Mouse (Mus musculus) heart, postnatal 0 days (tissue): ENCODE results near the gene Rsu1. TPM values are rescaled to one million over a fixed set of nuclear protein-coding genes. Genes with fewer than 3 reads are reported as not detected.

ENCODE experiments used
- ATAC-seq: fragments of 200-750 bp; cut with Nextera tagmentation; 2 replicates; pipeline ENCODE4 v1.8.0; 2017; ENCODE audit warnings: low read depth, moderate number of reproducible peaks, moderate library complexity; ENCODE audit not compliant: insufficient read depth
- DNase-seq: peaks from one replicate; pipeline ENCODE4 v3.0.0-alpha.2; 2016; ENCODE audit warnings: low spot score
- H3K27ac ChIP-seq: fragments of 300-500 bp; sonication (generic); 2 replicates; pipeline ENCODE4 v1.5.1; 2014; ENCODE audit warnings: low read depth, mild to moderate bottlenecking
- H3K27me3 ChIP-seq: fragments of 300-500 bp; sonication (generic); 2 replicates; pipeline ENCODE4 v1.6.1; 2014; ENCODE audit warnings: low read length, mixed read lengths; ENCODE audit not compliant: control insufficient read depth, insufficient read depth
- H3K36me3 ChIP-seq: fragments of 300-500 bp; sonication (generic); replicated peaks from 2 replicates; pipeline ENCODE4 v1.6.1; 2014; ENCODE audit warnings: low read length, mixed read lengths; ENCODE audit not compliant: control insufficient read depth, insufficient read depth
- H3K4me1 ChIP-seq: fragments of 300-500 bp; sonication (generic); 2 replicates; pipeline ENCODE4 v1.6.1; 2014; ENCODE audit warnings: antibody characterized with exemption; ENCODE audit not compliant: control insufficient read depth, insufficient read depth
- H3K4me2 ChIP-seq: fragments of 300-500 bp; sonication (generic); 2 replicates; pipeline ENCODE4 v1.6.1; 2014; ENCODE audit warnings: low read depth, mild to moderate bottlenecking, low read length, moderate library complexity
- H3K4me3 ChIP-seq: fragments of 300-500 bp; sonication (generic); 2 replicates; pipeline ENCODE4 v1.5.1; 2014; ENCODE audit warnings: low read depth, low read length
- H3K9ac ChIP-seq: fragments of 300-500 bp; sonication (generic); replicated peaks from 2 replicates; pipeline ENCODE4 v1.6.1; 2014; ENCODE audit warnings: low read depth, low read length, mixed read lengths
- H3K9me3 ChIP-seq: fragments of 300-500 bp; sonication (generic); replicated peaks from 2 replicates; pipeline ENCODE4 v1.6.1; 2016; ENCODE audit warnings: low read length; ENCODE audit not compliant: control insufficient read depth
- CTCF ChIP-seq: IDR thresholded peaks from 2 replicates; pipeline ENCODE4 v1.5.1; 2016; ENCODE audit warnings: antibody characterized with exemption, control low read depth, low read depth
- EP300 ChIP-seq: IDR thresholded peaks from 2 replicates; pipeline ENCODE4 v1.6.1; 2016; ENCODE audit warnings: antibody characterized with exemption, low read depth
- WGBS: fragments of 180-500 bp; shearing (Covaris S2); extraction: QIAGEN DNeasy Blood & Tissue Kit; methylation state at CpG from one replicate; pipeline ENCODE4 v1.1.7; 2014; 5-methylcytosine and 5-hydroxymethylcytosine counted together
- polyA plus RNA-seq: library from polyadenylated mRNA; unstranded; fragments of >200 nt; fragmentation: Nextera tagmentation; extraction: Ambion mirVana; gene quantifications from 2 replicates; pipeline ENCODE4 v1.2.1, GENCODE M21; 2015
- total RNA-seq: library from RNA; depleted of rRNA; stranded (reverse); fragments of >200 nt; gene quantifications from 2 replicates; pipeline ENCODE4 v1.2.3, GENCODE M21; 2014; ENCODE audit warnings: low replicate concordance

Rsu1 gene
- total and polyA plus RNA-seq, 2 experiments from 2014 or later: 125 to 202 TPM

DNA sequence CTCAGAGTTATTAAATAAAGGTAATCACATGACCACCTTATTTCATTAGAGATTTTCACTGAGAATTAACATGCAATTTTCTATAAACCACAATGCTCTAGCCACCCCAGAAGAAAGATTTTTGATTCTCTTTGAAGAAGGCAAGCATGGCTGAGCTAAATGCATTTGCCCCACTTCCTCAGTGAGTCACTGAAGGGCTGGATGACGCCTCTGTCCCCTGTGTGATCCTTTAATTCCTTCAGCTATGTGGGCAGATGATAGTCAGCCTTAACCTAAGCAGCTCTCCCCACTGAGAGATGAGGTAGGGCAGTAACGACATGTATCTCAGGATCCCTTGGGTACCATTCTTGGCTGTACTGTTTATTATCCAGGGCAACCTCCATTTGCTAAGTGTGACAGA is 190.7 kb downstream of the Rsu1 start:
- no peaks in the 10 kb centered on the region for H3K27me3 ChIP-seq
- no peaks in the 10 kb centered on the region for H3K4me1 ChIP-seq
- no peak overlapping the region for H3K27ac ChIP-seq
- H3K9me3 ChIP-seq: no peaks in the 10 kb centered on the region
- DNase-seq (no peak), ATAC-seq (no peak)
- no peak overlapping the region for H3K4me3 ChIP-seq
- H3K4me2 ChIP-seq: no peak overlapping the region
- H3K36me3 ChIP-seq: peaks cover 13% of the 10 kb centered on the region
- TF ChIP-seq CTCF (no peak), EP300 (no peak)
- no peak overlapping the region for H3K9ac ChIP-seq
- WGBS: 78% methylated on average over 2 of the region's 2 CpGs

DNA sequence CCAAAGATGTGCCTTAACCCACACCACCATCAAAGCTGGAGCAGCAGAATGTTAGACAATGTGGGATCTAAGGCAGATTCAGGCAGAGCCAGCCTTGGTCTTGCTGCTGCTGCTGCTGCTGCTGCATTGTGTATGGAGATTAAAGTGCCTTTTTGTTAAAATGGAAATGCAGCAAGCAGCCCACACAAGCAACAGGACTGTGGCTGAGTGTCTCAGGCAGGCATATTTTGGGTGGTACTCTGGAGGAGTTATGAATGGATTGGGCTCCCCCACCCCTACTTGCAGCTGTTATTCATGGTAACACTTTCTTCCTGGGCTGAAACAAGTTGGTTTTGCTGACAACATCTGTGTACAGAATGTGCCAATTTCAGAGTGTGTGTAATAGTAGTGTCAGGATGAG is 199.0 kb downstream of the Rsu1 start:
- no peaks in the 10 kb centered on the region for H3K4me1 ChIP-seq
- H3K36me3 ChIP-seq: peaks cover 9% of the 10 kb centered on the region
- no peaks in the 10 kb centered on the region for H3K27me3 ChIP-seq
- ATAC-seq (no peak), DNase-seq (no peak)
- no peak overlapping the region for H3K4me2 ChIP-seq
- H3K9ac ChIP-seq: no peak overlapping the region
- no peak for TF ChIP-seq CTCF
- TF ChIP-seq EP300: no peak
- no peaks in the 10 kb centered on the region for H3K9me3 ChIP-seq
- H3K4me3 ChIP-seq: no peak overlapping the region
- no peak overlapping the region for H3K27ac ChIP-seq

DNA sequence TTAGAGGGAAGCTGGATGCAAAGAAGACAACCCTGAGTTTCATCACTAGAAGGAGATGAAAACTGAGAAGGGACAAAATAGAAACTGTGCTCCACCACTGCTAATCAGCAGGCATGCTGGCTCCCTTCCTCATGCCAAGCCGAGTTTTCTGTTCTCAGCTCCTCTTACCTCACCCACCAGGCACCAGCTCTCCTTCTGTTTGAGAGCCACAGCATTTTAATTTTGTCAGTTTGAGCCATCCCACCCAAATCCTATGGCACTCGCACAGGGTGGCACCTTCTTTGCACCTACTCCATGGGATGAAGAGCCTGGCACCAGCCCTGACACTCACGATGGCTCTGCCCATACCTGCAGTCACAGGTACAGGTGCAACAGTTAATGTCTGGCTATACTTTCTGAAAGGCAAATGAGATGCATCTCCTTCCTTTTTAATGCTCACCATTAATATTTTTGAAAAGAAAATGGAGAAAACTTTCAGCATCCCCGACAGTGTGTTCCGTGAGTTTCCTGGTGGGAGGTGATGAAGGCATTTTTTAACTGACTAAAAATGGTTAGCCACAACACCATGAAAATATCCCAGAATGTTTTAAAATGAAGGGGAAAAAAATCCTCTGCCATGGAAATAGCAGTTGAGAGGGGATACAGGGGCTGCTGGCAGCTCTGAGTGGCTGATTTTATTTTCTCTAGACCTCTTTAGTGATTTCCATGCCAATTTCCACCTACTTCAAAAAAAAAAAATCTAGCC is 210.6 kb downstream of the Rsu1 start:
- Histone ChIP-seq H3K4me1 (no peaks in the 10 kb centered on the region), H3K36me3 (no peaks in the 10 kb centered on the region), H3K27me3 (no peaks in the 10 kb centered on the region), H3K4me2 (no peak overlapping the region), H3K4me3 (no peak overlapping the region), H3K9me3 (no peaks in the 10 kb centered on the region), H3K27ac (no peak overlapping the region), H3K9ac (no peak overlapping the region)
- ATAC-seq (no peak), DNase-seq (no peak)
- no peak for TF ChIP-seq EP300
- no peak for TF ChIP-seq CTCF
- 77% methylated on average over 5 of the region's 5 CpGs for WGBS

DNA sequence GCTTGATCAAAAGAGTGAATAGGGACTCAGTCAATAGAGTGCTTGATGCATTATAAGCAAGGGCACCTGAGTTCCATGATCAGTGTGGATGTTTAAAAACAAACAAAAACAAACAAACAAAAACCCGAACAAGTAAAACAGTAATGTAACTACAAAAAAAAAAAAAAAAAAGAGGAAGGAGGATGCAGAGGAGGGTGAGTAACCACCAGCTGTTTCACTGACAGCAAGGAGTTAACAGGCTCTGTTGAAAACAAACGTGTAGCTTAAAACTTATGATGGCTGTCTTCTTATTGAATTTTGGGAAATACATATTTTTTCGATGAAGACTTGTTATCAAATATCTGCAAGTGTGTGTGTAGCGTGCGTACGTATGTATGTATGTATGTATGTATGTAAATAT is 222.6 kb downstream of the Rsu1 start:
- Histone ChIP-seq H3K36me3 (no peaks in the 10 kb centered on the region), H3K4me1 (no peaks in the 10 kb centered on the region), H3K27me3 (no peaks in the 10 kb centered on the region), H3K4me2 (no peak overlapping the region), H3K9me3 (no peaks in the 10 kb centered on the region), H3K4me3 (no peak overlapping the region), H3K27ac (no peak overlapping the region), H3K9ac (no peak overlapping the region)
- WGBS: 82% methylated on average over 6 of the region's 6 CpGs
- no peak for TF ChIP-seq CTCF
- no peak for TF ChIP-seq EP300
- no peak for DNase-seq
- ATAC-seq: no peak

DNA sequence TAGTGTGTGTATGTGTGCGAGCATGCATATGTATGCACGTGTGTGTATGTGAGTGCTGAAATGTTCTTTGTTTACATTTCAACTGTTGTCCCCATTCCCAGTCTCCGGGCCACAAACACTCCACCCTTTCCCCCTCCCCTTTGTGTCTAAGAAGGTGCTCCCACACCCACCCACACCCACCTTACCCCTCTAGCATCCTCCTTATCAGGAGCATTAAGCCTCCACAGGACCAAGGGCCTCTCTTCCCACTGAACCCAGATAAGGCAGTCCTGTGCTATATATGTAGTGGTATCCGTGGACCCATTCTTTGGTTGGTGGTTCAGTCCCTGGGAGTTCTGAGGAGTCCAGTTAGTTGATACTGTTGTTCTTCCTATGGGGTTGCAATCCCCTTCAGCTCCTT is 226.7 kb downstream of the Rsu1 start:
- no peak for TF ChIP-seq CTCF
- TF ChIP-seq EP300: no peak
- no peaks in the 10 kb centered on the region for H3K36me3 ChIP-seq
- DNase-seq: no peak
- WGBS: 85% methylated on average over 4 of the region's 4 CpGs
- no peak overlapping the region for H3K27ac ChIP-seq
- H3K27me3 ChIP-seq: no peaks in the 10 kb centered on the region
- no peak overlapping the region for H3K4me2 ChIP-seq
- H3K4me1 ChIP-seq: no peaks in the 10 kb centered on the region
- H3K9me3 ChIP-seq: no peaks in the 10 kb centered on the region
- no peak overlapping the region for H3K4me3 ChIP-seq
- no peak overlapping the region for H3K9ac ChIP-seq
- ATAC-seq: no peak

DNA sequence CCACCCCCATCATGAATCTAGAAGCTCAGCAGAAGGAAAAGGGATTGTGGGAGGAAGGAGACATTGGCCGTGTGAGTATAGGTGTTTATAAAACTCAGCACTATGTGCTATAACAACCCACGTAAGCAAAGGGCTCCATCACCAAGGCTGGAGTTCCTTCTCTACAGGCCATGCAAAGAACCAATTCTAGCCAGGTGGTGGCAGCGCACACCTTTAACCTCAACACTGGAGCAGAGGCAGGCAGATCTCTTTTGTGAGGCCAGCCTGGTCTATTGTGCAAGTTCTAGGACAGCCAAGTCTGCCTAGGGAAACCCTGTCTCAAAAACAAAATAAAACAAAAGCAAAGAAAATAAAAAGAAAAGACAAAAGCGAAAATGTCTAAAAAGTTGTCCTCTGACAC is 231.4 kb downstream of the Rsu1 start:
- no peaks in the 10 kb centered on the region for H3K4me1 ChIP-seq
- no peaks in the 10 kb centered on the region for H3K9me3 ChIP-seq
- H3K4me3 ChIP-seq: no peak overlapping the region
- DNase-seq (no peak), ATAC-seq (no peak)
- H3K27me3 ChIP-seq: no peaks in the 10 kb centered on the region
- no peak overlapping the region for H3K27ac ChIP-seq
- H3K36me3 ChIP-seq: no peaks in the 10 kb centered on the region
- WGBS: 84% methylated on average over 4 of the region's 4 CpGs
- H3K4me2 ChIP-seq: no peak overlapping the region
- no peak overlapping the region for H3K9ac ChIP-seq
- TF ChIP-seq CTCF (no peak), EP300 (no peak)
